Mouse (Mus musculus) C2C12 (cell line): ENCODE data around the gene Tns2.

ENCODE experiments used
- CEBPB ChIP-seq: IDR thresholded peaks from one replicate; pipeline ENCODE4 v1.6.1; 2011; ENCODE audit warnings: low read depth, mild to moderate bottlenecking, control low read depth, moderate library complexity
- CTCF ChIP-seq: IDR thresholded peaks from one replicate; pipeline ENCODE4 v1.5.1; 2011; ENCODE audit not compliant: control insufficient read depth, insufficient read depth, insufficient read length
- MYOD1 ChIP-seq: IDR thresholded peaks from one replicate; pipeline ENCODE4 v1.6.1; 2011; ENCODE audit warnings: low read depth; ENCODE audit not compliant: control insufficient read depth, insufficient read length
- MYOG ChIP-seq: IDR thresholded peaks from one replicate; pipeline ENCODE4 v1.6.1; 2011; ENCODE audit not compliant: control insufficient read depth, insufficient read length; ENCODE audit errors: extremely low read depth

DNA sequence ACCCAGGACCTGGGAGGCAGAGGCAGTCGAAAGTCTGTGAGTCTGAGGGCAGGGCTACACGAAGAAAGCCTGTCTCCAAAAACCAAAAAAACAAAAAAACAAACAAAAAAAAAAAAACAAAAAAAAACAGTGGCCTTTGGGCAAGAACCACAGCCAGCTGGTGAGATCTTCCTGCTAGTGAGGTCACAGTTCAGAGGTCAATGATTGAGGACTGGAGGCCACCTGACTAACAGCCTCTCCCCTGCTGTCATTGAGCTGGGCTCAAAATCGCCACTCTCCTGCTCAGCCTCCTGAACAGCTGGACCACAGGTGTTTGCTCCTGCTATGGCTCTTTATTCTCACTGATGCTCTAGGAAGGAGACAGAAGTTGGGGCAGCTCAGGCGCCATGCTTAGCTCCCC is 52.4 kb downstream of the Tns2 start:
- TF ChIP-seq CTCF (no peak), MYOG (no peak), CEBPB (no peak), MYOD1 (no peak)
